Mouse (Mus musculus): Measurements from ENCODE around the gene Tmub2.

DNA sequence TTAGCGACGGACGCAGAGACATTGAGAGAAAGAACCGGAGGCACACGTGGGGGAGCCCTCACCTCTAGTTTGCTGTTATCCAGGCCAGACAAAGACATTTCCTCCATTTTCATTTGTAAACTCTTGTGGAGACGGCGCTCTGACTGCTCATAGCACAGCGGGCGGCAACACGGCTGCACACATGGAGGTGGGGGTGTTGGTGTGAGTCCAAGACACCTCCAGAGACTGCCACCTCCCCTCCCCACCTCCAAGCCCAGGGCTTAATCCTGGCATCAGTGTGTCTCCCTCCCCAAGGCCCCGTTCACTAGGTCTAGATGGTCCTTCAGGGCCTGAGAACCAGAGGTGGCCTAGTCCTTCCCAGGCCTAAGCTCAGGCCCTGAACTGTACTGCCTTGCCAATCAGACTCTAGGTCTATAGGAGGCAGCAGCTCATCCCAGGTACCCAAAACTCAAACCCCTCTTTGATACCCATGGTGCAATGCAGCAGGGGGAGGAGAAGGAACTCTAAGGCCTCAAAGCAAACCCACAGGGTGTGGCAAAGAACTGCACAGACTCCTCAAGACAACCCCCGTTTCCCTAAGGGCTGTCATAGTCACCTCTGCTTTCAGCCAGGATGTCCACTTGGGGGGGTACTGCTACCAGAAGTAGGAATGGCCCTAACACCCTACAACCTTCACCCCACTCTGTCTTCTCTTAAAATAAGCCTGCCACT lies 10.3 kb downstream of the Tmub2 start:
- TF ChIP-seq CTCF (IDR thresholded peaks at IDR 0.05; ENCODE audit: low read depth, low read length) (no peak), POLR2A (IDR thresholded peaks at IDR 0.05; ENCODE audit: extremely low read depth, insufficient read depth, low read length) (no peak)
